ENCODE assay signal across 7 mouse cellular contexts in the genomic region with DNA sequence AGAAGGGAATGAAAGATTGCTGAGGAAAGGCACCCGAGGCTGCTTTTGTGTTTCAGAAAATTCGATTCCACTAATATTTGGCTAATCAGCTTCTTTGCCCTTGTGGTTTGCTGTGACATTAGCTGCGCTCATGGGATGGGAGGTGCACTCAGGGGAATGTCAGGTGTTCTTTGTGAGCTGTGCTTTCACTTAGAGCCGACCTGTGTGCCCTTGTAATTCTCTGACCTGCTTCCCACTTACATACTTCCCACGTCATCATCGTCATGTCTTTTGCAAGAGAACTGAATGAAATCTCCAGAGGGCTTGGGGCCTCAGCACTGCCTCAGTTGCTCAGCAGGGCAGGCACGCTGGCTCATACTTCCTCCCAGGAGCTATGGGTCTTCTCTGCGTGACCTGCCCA. TPM values are rescaled to one million over a fixed set of nuclear protein-coding genes. Genes with fewer than 3 reads are reported as not detected.
DNase-seq lines count a peak whose midpoint lies in the region; ATAC-seq and TF ChIP-seq lines count a peak whose summit lies in the region.

No protein-coding gene starts in this region.

- H3K4me3 ChIP-seq in kidney, embryonic 15.5 days (replicated peaks) = peak overlapping the region; percentile 80
- peak overlapping the region; percentile 5; the same call in 1 of the 2 replicates for H3K4me3 ChIP-seq in embryonic fibroblast, embryonic 13.5 days (ENCODE audit: insufficient read depth, low read length)
- H3K4me3 ChIP-seq in intestine, embryonic 14.5 days (ENCODE audit: low read depth, low read length) = peak overlapping the region; percentile 64; the same call in 1 of the 2 replicates
- H3K4me3 ChIP-seq in myocyte = peak overlapping the region; percentile 81

- H3K4me1 ChIP-seq in kidney, embryonic 15.5 days = peaks cover 40% of the 10 kb centered on the region
- H3K4me1 ChIP-seq in embryonic fibroblast, embryonic 13.5 days (ENCODE audit: control insufficient read depth, insufficient read depth, low read length) = peaks cover 20% of the 10 kb centered on the region
- peaks cover 22% of the 10 kb centered on the region for H3K4me1 ChIP-seq in intestine, embryonic 14.5 days (replicated peaks; ENCODE audit: control insufficient read depth, insufficient read depth, low read length)

- peaks cover 73% of the 10 kb centered on the region for H3K79me2 ChIP-seq in myocyte (ENCODE audit: control insufficient read depth, insufficient read depth)

- peaks cover 48% of the 10 kb centered on the region for H3K36me3 ChIP-seq in kidney, embryonic 15.5 days
- H3K36me3 ChIP-seq in intestine, embryonic 14.5 days (ENCODE audit: control insufficient read depth, insufficient read depth, low read length) = peaks cover 42% of the 10 kb centered on the region
- H3K36me3 ChIP-seq in myocyte (ENCODE audit: control insufficient read depth, insufficient read depth) = peaks cover 36% of the 10 kb centered on the region

- no peaks in the 10 kb centered on the region for H3K9me3 ChIP-seq in kidney, embryonic 15.5 days (replicated peaks)
- H3K9me3 ChIP-seq in intestine, embryonic 14.5 days (ENCODE audit: control insufficient read depth, low read length) = no peaks in the 10 kb centered on the region

- H3K9ac ChIP-seq in kidney, embryonic 15.5 days = 0 out of 2 replicates have a peak overlapping the region, but pooled peaks have one; percentile 4
- 0 out of 2 replicates have a peak overlapping the region, but pooled peaks have one; percentile 13 for H3K9ac ChIP-seq in intestine, embryonic 14.5 days (ENCODE audit: low read length)

- no peak for TF ChIP-seq CTCF in embryonic fibroblast, embryonic 13.5 days (IDR thresholded peaks at IDR 0.05; ENCODE audit: borderline replicate concordance, insufficient read depth, low read length)

- WGBS in kidney, embryonic 15.5 days = 60% methylated on average over 8 of the region's 8 CpGs
- WGBS in intestine, embryonic 14.5 days = 46% methylated on average over 8 of the region's 8 CpGs

- H3K27me3 ChIP-seq in kidney, embryonic 15.5 days = no peaks in the 10 kb centered on the region
- H3K27me3 ChIP-seq in intestine, embryonic 14.5 days (replicated peaks; ENCODE audit: control insufficient read depth, insufficient read depth, low read length) = no peaks in the 10 kb centered on the region
- no peaks in the 10 kb centered on the region for H3K27me3 ChIP-seq in myocyte (ENCODE audit: control insufficient read depth, insufficient read depth, insufficient read length)

- DNase-seq in kidney, postnatal 36 days = no peak
- DNase-seq in intestine, embryonic 14.5 days (ENCODE audit: low spot score) = no peak
- DNase-seq in left cerebral cortex, postnatal 36 days (ENCODE audit: low spot score in 2 of 2) = no peak
- DNase-seq in embryo, embryonic 10 days (ENCODE audit: low spot score) = no peak

- H3ac ChIP-seq in myocyte (ENCODE audit: control insufficient read depth, insufficient read length) = peak overlapping the region; percentile 37

- peak overlapping the region; percentile 72 for H3K4me2 ChIP-seq in kidney, embryonic 15.5 days
- H3K4me2 ChIP-seq in intestine, embryonic 14.5 days (ENCODE audit: low read length) = peak overlapping the region; percentile 79
- H3K4me2 ChIP-seq in myocyte (ENCODE audit: low read depth) = peak overlapping the region; percentile 93

- TF ChIP-seq POLR2A in embryonic fibroblast, embryonic 13.5 days (IDR thresholded peaks at IDR 0.05; ENCODE audit: low read depth, low read length) = no peak
- no peak for TF ChIP-seq POLR2A in myocyte (IDR thresholded peaks at IDR 0.05; ENCODE audit: insufficient read length, low read depth)

- intact Hi-C loops in left cerebral cortex, postnatal 36 days (cut with DNase I) = loop anchor here (5.0 to 10.0 kb wide), 2 partner anchors 41 to 622 kb away; partner anchors contain the start of gene Wipi1

- ATAC-seq in kidney, embryonic 15.5 days (replicated peaks; ENCODE audit: low FRiP score) = no peak
- no peak for ATAC-seq in intestine, embryonic 14.5 days (replicated peaks; ENCODE audit: low FRiP score, low TSS enrichment, low read depth)

- H3K27ac ChIP-seq in kidney, embryonic 15.5 days = no peak overlapping the region
- no peak overlapping the region for H3K27ac ChIP-seq in embryonic fibroblast, embryonic 13.5 days (ENCODE audit: insufficient read depth, low read length)
- 0 out of 2 replicates have a peak overlapping the region, but pooled peaks have one; percentile 6 for H3K27ac ChIP-seq in intestine, embryonic 14.5 days (ENCODE audit: low read depth)

TF ChIP-seq in myocyte, 11 proteins besides CTCF, POLR2A, EP300 and RAD21:
- TF ChIP-seq POLR2AphosphoS2 (IDR thresholded peaks at IDR 0.05; ENCODE audit: insufficient read length, low read depth) (peak; percentile 54), TCF12 (IDR thresholded peaks at IDR 0.05; ENCODE audit: insufficient read depth, poor library complexity, severe bottlenecking) (no peak), CEBPB (IDR thresholded peaks at IDR 0.05; ENCODE audit: insufficient read depth, poor library complexity, severe bottlenecking) (no peak)

RNA-seq across cellular contexts. Expression of gene Prkar1a, which starts 4.0 kb away (rescaled TPM):
- polyA plus RNA-seq in kidney, embryonic 15.5 days (2015; fragmentation: Nextera tagmentation; extraction: Ambion mirVana) = 354 and 359 TPM in 2 replicates
- polyA plus RNA-seq in embryonic fibroblast, embryonic 13.5 days (2011; ENCODE audit: insufficient read length, low read depth, missing spikeins) = 215 and 254 TPM in 2 replicates
- 328 and 365 TPM in 2 replicates for polyA plus RNA-seq in intestine, embryonic 14.5 days (2014; fragmentation: Nextera tagmentation; extraction: Ambion mirVana)
- 406 TPM for polyA plus RNA-seq in myocyte (2012; fragmentation: generic; extraction: Trizol)
- 100 to 1,000 TPM; 563 to 569 TPM for total RNA-seq in left cerebral cortex, postnatal 36 days (2021)

RNA-seq across cellular contexts. Expression of gene Wipi1, which starts 41.4 kb away (rescaled TPM):
- 35.0 and 35.5 TPM in 2 replicates for polyA plus RNA-seq in kidney, embryonic 15.5 days (2015; fragmentation: Nextera tagmentation; extraction: Ambion mirVana)
- 87.9 and 111 TPM in 2 replicates for polyA plus RNA-seq in embryonic fibroblast, embryonic 13.5 days (2011; ENCODE audit: insufficient read length, low read depth, missing spikeins)
- polyA plus RNA-seq in intestine, embryonic 14.5 days (2014; fragmentation: Nextera tagmentation; extraction: Ambion mirVana) = 18.0 and 18.2 TPM in 2 replicates
- 71.9 TPM for polyA plus RNA-seq in myocyte (2012; fragmentation: generic; extraction: Trizol)
- total RNA-seq in left cerebral cortex, postnatal 36 days (2021) = 10 to 100 TPM; 22.3 to 22.7 TPM

Comparison
In these comparisons a context has a peak if more than half of its experiments do, and no peak if none do; other contexts are left out.
1. H3K4me3 ChIP-seq: peak in every context shown above with its lines; median percentile 81 in myocyte; 80 in kidney, embryonic 15.5 days; 64 in intestine, embryonic 14.5 days; 5 in embryonic fibroblast, embryonic 13.5 days.